Mouse (Mus musculus) telencephalon, adult 2 months (tissue): Measurements from ENCODE around the gene Med15.
A peak's percentile ranks its signal among the peaks of the same experiment; 100 is the strongest.

Source experiments
- DNase-seq: peaks from one replicate; pipeline ENCODE4 v3.0.0-alpha.2; 2011; ENCODE audit warnings: low read depth, low spot score

The Med15 gene

DNA sequence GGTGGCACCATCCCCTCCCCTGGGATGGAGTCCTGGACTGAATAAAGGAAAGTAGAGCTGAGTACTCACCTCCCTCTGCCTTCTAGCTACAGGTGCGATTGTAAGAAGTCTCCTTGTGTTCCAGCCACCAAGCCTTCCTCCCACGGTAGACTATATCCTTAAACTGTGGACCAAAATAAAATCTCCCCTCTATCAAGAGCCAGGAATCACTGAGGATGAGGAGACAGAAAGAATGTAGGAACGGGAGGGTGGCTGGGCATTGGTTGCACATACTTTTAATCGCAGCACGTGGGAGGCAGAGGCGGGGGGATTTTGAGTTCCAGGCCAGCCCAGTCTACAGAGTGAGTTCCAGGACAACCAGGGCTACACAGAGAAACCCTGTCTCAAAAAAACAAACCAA, 260 bp downstream of the Med15 start:
- no peak for DNase-seq

DNA sequence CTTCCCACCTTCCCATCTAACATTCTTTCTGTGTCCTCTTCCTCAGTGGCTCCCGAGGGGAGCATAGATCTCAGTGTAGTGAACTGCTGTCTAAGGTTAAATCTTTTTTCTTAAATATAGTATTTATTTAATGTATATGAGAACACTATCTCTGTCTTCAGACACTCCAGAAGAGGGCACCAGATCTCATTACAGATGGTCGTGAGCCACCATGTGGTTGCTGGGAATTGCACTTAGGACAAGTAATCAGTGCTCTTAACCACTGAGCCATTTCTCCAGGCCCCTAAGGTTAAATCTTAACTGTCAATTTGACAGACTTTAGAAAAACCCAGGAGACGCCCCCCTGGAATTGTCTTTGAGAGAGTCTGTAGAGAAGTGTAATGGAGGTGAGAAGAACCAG, 670 bp downstream of the Med15 start:
- DNase-seq, result no peak

DNA sequence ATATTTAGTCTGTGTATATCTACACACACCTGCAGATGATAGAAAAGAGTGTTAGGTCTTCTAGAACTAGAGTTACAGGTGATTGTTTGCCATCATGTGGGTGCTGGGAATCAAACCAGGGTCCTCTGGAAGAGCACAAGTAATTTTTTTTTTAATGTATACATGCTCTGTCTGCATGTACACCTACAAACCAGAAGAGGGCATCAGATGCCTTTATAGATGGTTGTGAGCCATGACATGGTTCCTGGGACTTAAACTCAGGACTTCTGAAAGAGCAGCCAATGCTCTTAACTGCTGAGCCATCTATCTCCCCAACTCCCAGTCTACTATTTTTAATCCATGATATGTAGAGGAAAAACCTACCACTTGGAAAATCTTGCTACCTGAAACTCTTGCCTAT, 2.7 kb downstream of the Med15 start:
- no peak for DNase-seq

DNA sequence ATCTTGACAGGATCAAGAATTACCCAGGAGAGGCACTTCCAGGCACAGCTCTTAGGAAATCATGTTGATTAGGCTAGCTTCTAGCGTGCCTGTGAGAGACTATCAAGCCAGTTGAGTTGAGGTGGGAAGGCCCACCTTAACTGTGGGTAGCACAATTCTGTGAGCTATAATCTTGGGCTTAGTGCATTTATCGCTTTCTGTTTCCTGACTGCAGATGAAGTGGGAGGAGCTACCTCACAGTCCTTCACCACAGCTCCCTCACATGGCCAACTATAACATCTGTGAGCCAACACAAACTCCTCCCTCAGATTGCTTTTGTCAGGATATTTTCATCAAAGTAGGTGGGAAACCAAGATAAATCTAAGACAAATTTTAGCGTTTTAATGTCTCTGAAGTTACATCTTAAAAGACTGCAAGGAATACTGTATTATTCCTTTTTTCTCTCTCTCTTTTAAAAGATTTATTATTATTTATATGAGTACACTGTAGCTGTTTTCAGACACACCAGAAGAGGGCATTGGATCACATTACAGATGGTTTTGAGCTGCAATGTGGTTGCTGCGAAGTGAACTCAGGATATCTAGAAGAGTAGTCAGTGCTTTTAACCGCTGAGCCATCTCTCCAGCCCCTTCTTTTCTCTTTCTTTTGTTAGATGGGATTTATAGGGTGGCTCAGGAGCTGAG, 5.4 kb downstream of the Med15 start:
- DNase-seq, result peak; percentile 36

DNA sequence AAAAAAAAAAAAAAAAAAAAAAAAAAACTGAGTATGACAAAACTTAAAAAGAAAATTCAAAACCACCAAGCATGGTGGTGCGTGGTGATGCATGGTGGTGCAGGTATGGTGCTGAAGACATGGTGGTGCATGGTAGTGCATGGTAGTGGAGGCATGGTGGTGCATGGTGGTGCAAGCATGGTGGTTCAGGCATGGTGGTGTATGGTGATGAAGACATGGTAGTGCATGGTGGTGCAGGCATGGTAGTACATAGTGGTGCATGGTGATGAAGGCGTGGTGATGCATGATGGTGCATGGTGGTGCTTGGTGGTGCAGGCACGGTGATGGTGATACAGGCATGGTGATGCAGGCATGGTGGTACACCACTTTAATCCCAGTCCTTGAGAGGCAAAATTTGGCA, 8.2 kb downstream of the Med15 start:
- no peak for DNase-seq

DNA sequence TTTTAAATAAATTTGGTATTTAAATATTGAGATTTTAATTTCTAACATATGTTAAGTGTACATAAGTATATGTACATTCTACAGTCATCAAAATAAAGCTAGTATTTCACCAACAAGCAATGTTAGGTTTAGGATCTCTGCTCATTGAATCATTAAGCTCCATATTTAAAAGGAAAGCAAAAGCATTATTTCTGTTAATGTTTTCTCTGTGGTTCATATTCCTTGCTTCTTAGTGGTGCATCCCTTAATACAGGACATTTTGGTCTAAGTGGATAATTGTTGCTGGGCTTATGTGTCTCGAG, 9.4 kb downstream of the Med15 start:
- no peak for DNase-seq

DNA sequence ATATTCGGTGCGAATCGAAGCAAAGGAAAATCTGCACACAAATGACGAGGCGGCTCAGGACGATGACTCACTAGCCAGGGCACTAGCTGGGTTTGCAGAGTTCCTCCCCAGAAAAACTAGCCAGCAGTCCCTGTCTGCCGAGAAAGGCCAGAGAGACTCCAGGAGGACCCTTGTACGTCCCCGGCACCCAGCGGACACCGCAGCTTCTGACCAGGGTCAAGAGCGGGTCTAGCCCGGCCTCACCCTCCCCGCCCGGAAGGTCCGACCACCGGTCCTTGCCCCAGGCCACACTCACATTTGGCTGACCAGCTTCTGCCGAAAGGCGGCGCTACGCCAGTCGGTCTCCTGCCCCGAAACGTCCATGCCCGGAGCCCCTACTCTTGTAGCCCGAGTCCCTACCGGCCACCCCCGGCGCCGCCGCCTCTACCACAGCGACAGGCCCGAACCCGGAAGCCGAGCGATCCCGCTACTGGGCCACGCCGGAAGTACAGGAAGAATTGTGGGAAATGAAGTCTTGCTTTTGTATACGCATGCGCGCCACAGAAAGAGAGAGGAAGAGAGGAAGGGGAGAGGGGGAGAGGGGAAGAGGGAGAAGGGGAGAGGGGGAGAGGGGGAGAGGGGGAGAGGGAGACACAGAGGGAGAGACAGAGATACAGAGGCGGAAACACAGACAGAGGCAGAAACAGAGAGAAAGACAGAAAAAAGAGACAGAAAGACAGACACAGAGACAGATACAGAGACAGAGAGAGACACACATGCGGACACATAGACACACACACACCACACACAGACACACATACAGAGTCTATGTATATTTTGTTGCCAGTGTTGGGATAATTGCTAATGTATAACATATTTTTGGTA, 10.0 kb downstream of the Med15 start:
- DNase-seq, result peak; percentile 86

DNA sequence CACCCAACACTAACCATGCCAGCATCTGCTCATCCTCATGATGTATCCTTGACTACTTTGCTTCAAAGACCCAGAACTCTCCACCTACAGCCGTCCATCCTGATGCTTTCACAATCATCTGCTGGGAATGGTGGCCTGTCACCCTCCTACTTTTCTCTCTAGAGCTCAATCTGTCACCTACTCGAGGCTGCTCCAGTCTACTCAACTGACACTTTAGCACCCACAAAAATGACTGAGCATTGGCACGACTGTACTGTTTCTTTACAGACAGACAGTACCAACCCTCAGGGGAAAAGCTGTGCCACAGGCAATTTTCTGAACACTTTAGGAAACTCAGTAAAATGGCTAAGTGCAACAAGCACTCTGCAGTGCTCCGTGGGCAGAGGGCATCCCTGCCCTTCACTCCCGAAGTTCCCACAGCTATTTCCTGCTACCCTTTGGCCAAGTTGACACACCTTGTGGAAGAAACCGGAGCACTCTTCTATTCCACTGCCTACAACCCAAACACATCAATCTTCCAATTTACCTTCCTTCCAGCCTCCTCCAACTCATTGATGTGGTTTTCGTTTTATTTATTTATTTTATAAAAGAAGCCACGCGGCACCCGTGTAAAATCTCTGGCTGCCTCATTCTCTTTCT, 10.8 kb downstream of the Med15 start:
- DNase-seq, result peak; percentile 34

DNA sequence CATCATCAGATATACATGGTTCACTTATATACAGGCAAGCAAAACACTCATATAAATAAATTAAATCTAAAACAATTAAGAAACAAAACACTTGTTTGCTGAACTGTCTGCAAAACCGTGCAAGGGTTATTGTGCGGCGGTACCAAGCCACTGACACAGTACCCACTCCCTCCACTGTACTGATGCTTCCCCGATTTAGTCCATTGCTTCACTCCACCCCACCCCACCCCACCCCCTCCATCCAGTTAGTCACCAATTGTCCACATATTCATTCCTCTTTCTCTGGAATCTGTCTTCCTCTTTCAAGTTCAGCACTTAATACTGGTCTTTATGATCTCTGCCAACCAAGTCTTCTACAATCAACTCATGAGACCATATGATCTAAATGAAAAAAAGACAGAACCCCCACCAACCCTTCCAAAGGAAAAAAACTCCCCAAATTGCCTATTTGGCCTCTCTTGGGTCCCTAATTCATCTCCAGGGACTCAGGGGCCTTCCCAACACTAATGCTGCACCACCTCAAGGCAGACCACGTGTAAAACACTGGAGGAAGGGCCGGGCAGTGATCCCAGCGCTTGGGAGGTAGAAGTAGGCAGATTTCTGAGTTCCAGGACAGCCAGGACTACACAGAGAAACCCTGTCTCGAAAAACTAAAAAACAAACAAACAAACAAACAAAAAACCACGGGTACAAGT, 11.4 kb downstream of the Med15 start:
- no peak for DNase-seq

DNA sequence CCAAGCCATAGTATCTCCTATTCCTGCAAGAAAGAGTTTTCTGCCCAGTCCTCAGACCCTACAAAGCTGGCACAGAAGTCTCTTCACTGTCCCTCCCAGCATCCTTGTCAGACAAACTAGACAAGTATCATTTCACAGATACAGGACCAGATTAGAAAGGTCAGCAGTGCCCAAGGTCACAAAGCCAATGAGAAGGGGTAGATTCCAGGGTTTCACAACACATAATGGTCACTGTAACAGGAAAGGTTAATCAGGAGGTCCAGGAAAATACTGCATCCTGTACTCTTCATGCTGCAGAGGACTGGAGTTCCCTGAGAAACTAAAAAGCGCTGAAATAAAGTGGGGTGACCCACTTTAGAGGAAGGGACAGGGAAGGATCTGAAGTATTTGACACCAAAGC, 14.9 kb downstream of the Med15 start:
- no peak for DNase-seq

DNA sequence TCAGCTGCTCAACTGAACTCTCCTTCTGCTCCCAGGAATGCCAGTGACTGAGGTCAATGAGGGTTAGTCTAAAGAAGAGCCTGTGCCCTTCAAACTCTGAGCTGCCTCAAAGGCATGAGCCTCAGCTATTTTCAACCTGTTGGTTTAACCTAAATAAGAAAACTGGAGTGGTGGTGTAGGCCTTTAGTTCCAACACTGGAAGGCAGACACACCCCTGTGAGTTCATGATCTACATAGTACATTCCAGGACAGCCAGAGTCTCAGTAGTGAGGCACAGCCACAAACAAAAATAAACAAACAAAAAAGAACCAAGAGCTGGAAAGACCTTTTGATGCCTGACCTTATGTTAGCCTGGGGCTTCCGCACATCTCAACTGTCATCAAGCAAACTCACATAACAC, 25.1 kb downstream of the Med15 start:
- DNase-seq, result no peak

DNA sequence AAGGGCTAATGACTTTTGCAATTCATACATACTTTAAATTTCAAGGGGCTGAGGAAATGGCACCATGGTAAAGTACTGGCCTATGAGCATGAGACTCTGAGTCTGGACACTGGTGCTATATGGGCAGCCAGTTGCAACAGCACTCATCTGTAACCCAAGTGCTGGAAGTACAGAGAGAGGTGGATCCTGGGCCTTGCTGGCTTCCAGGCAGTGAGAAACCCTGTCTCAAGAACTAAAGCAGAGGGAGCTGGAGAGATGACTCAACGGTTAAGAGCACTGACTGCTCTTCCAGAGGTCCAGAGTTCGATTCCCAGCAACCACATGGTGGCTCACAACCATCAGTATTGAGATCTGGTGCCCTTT, 31.7 kb downstream of the Med15 start:
- no peak for DNase-seq

DNA sequence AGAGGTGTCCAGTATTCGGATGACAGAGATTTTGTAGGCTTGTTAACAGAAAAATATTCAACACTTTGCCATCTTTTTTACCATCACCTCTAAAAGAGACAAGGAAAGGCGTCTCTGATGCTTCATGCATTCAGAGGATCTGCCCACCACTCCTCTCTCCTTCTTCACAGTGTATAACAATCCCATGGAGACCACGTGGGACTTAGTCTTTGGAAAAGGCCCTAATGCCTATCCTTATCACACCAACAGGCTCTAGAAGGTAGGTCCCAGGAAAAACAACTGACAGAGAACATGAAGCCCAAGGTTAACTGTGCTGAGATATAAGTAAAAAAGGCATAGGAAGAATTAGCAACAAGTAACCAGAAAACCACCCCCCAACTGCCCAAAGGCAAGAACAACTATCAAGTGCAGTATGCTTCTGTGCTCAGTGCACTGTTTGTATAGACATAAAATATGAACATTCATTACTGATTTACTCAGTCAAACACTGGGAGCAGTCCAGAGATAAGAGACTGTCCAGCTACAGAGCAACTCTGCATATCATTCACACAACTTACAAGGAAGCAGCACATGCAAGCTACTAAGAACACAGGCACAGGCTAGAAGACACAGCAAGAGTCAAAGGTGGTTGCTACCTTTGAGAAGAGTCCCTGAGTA, 32.2 kb downstream of the Med15 start:
- DNase-seq, result no peak

DNA sequence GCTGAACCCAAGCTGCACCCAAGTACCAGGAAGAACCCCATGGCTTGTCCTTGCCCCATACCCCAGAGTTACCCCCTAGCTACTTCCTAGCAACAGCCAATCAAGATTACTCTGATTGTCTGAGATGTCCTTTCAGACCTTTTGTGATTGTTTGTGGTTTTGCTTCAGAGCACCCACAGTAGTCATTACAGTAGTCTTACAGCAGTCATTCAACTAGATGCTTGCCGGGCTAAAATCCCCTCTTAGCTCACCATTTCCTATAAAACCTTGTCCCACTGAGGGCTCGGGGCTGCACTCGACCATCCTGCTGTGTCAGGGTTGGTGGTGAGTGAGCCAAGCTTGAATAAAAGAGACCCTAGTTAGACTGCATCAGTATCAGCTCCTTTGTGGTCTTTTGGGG, 37.8 kb downstream of the Med15 start:
- no peak for DNase-seq

DNA sequence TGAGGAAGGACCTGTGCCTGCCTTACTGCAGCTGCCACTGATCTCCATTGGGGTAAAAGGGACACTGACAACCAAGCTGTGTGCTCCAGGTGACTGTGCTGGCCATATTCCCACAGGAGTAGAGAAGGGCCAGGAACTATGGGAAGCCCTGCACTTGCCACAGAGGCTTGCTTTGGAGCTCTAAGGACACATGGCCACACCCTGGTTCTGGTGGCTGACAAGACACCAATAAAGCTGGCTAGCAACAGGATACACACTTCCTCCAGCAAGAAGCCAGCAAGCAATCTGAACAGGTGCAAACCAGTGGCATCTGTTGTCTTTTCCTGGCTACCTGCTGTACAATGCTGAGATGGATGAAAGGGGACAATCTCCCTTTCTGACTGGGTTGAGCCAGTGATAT, 62.8 kb downstream of the Med15 start:
- no peak for DNase-seq

DNA sequence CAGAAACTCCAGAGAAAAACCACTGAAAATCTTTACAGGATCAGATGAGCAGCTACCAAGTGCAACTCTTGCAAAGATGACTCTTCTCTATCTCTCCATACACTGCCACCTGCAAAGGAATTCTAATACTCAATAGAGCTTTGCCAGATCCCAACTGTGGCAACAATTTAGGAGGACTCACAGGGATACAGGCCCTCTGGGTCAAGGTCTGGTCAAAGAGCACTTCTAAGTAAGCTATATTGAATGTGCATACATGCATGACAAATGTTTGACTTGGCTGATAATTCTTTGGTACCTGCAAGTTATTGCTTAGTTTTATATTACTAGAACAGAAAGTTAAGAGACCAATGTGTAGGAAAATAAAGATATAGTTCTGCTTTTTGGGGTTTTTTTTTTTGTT, 67.1 kb downstream of the Med15 start:
- no peak for DNase-seq

DNA sequence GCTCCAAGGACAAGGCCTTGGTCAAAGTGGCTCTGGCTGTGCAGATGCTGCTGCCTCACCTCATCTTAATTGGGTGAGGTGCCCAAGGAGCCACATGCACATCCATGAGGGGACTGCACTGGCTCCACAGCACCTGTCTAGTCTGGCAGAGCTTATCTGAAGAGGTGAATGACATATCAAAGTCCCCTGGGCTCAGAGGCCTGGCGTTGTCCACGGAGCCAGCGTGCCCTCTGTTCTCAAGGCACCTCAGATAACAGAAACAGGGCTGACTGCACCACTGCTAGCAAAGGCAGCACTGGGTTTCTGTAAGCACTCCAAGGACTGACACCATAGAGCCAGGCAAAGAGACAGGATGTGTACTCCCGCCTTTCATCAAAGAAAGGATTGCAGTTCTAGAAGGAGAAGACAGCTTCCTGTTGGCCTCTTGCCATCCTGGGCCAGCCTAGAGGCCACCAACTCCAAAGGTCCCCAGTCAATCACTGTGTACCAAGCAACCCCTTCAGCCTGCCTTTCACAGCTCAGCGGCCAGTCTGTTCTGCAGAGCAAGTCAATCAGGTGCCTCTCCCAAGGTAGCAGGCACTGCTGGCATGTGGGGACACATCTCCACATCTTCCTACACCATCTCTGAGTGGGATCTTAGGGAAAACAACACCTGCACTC, 76.3 kb downstream of the Med15 start:
- no peak for DNase-seq

DNA sequence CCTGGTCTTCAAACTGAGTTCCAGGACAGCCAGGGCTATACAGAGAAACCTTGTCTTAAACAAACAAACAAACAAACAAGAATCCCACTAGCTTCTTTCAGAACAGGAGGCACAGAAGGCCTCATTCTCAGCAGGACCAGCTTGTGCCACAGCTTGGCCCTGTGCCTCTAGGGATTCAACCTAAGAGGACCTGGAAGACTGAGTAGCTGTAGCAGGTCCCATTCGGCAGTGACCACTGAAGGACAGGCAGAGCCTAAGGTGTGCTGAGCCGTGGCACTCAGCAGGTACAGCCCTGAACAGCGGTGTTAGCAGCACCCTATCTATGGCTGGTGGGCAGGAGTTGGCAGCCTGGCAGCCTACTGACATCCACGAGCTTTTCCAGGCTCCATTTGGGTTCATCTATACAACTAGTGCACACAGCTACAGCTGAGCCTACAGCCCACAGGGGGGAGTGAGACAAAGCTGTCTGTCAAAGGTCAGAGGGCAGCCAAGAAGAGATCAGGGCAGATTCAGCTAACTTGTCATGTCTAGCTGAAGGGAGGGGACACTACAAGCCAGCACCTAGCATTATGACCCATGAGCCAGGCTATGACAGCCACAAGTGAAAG, 78.4 kb downstream of the Med15 start:
- DNase-seq, result no peak

DNA sequence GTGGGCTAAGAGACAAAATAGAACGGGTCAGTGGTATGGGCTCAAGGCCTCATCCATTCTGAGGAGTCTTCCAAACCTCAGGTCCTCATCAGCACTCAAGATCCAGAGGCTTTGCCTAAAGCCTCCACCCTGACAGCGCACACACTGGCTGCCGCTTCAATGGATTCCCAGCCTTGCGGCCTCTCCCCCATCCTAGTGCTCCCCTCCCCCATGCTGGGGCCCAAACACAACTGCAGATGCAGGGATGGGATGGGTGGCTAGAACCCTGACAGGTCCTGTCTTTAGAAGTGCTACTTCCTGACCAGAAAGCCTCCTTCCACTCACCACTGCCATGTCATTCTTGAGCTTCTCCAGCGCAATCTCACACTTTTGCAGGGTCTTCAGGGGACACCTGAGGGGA, 79.1 kb downstream of the Med15 start:
- DNase-seq, result no peak

DNA sequence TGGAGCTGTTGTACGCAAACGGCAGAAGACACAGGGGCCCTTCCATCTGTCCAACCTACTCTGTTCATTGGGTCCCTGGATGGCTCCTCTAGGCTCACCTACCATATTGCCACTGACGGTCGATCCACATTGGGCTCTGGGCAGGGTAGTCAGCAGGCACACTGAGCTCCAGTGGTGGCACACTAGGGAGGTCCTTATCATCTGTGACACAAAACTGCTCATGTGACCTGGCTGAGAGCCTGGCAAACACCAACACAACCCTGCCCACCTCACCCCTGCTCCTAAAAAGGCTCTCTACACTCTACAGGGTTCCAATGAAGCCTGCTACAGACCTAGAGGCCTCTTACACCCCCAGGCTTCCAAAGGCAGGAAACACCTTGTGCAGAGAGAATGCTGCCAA, 80.1 kb downstream of the Med15 start:
- no peak for DNase-seq

DNA sequence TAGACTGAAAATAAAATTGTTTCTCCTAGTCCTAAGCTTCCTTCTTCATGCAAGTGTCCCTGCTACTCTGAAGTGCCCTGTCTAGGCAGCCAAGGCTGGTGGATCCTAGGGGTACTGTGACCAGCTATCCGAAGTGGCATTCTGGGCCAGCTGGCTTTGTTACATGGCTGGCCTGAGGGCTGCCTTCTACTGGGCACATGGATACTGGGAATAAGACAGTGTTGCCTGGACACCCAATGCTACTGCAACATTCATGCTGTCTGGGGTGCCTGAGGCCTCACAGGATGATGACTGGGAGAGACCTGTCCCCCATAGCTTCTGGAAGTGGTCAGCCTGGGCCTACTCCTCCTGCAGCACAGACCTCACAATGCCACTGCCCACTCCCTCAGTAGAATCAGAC, 82.0 kb downstream of the Med15 start:
- DNase-seq, result no peak
